Mouse (Mus musculus): ENCODE results near the gene Olfr237-ps1. TPM values are rescaled to one million over a fixed set of nuclear protein-coding genes. Genes with fewer than 3 reads are reported as not detected.

Gene Olfr237-ps1
- polyA plus RNA-seq, 1 experiment from 2014 or later: not detected

DNA sequence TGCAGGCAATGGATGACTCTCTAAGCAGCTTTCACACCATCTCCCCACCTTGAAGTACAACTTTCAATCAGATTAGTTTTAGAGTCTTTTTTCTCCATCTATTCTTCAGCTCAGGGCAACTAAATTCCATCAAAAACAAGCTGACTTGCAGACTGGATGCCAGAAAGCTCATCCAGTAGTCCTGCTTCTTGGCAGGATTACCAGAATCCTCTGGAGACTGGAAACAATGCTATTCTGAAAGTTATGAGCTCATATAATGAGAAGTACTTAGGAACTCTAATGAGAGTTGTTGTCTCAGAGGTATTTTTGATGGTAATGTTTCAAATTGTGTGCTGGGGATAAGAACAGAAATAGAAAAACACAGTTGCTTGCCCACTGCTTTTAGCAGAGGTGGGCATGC, 50.4 kb downstream of the Olfr237-ps1 start, which contains the start of gene Olfr435:
Gene Olfr435 (plus strand): TSS at position 366 of the 400 bp plus-strand sequence.
- Histone ChIP-seq H3K4me2 (ENCODE audit: low read depth, low read length) (no peak within 1 kb of the TSS), H3K4me3 (ENCODE audit: low read depth, low read length) (no peak within 1 kb of the TSS), H3K9me3 (replicated peaks; ENCODE audit: control insufficient read depth, low read length) (no peaks in the 10 kb centered on the region), H3K36me3 (ENCODE audit: control insufficient read depth, insufficient read depth) (no peaks in the 10 kb centered on the region), H3K27ac (ENCODE audit: low read length) (no peak within 1 kb of the TSS), H3K27me3 (ENCODE audit: control insufficient read depth, insufficient read depth, low read depth, low read length) (no peaks in the 10 kb centered on the region), H3K9ac (ENCODE audit: low read depth, low read length) (no peak within 1 kb of the TSS), H3K4me1 (ENCODE audit: control insufficient read depth, low read depth, low read length) (no peaks in the 10 kb centered on the region)
- ATAC-seq (ENCODE audit: low read depth): no peak

DNA sequence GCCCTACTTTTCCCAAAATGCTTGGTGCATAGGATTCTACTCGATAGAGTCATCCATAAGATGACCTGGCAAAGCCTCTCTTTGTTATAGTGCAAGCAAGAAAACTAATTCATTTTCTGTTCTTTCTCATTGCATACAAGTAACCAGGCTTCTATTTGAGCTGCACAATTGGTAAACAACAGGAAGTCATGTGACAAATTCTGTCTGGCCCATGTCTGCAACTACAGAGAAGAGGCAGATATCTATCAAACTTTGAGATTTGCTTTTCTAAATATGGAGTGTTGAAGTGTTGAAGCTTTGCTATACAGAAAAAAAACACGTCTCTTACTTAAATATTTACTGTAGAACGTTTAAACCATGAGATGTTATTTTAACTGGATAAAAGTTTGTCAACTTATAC, 51.7 kb downstream of the Olfr237-ps1 start:
- WGBS (ENCODE audit: insufficient replicate concordance): 40% methylated on average over 3 of the region's 3 CpGs
- no peaks in the 10 kb centered on the region for H3K9me3 ChIP-seq (replicated peaks; ENCODE audit: control insufficient read depth, low read length)
- no peaks in the 10 kb centered on the region for H3K4me1 ChIP-seq (ENCODE audit: control insufficient read depth, low read depth, low read length)
- no peaks in the 10 kb centered on the region for H3K27me3 ChIP-seq (ENCODE audit: control insufficient read depth, insufficient read depth, low read depth, low read length)
- H3K27ac ChIP-seq (ENCODE audit: low read length): no peak overlapping the region
- H3K4me2 ChIP-seq (ENCODE audit: low read depth, low read length): no peak overlapping the region
- ATAC-seq (ENCODE audit: low read depth): no peak
- no peak overlapping the region for H3K4me3 ChIP-seq (ENCODE audit: low read depth, low read length)
- H3K9ac ChIP-seq (ENCODE audit: low read depth, low read length): no peak overlapping the region
- no peaks in the 10 kb centered on the region for H3K36me3 ChIP-seq (ENCODE audit: control insufficient read depth, insufficient read depth)

DNA sequence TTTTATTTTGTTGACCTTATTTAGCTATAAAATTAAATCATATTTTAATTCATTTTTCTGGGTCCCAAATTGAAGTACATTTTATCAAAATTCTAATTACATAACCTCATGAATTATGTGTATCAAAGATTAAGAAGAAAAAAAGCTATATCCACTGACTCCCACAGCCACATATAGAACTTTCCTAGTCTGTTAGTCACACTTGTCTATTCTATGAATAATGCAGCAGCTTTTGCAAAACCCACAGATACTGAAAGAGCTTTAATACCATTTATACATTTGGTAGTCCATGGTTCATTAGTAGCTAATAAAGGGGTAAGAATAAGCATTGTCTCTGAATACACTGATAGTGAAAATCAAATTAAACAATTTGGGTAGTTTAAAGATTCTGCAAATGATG, 56.4 kb downstream of the Olfr237-ps1 start:
- no peaks in the 10 kb centered on the region for H3K27me3 ChIP-seq (ENCODE audit: control insufficient read depth, insufficient read depth, low read depth, low read length)
- no peak overlapping the region for H3K4me3 ChIP-seq (ENCODE audit: low read depth, low read length)
- H3K27ac ChIP-seq (ENCODE audit: low read length): no peak overlapping the region
- H3K9me3 ChIP-seq (replicated peaks; ENCODE audit: control insufficient read depth, low read length): no peaks in the 10 kb centered on the region
- ATAC-seq (ENCODE audit: low read depth): no peak
- H3K4me2 ChIP-seq (ENCODE audit: low read depth, low read length): no peak overlapping the region
- H3K36me3 ChIP-seq (ENCODE audit: control insufficient read depth, insufficient read depth): no peaks in the 10 kb centered on the region
- H3K4me1 ChIP-seq (ENCODE audit: control insufficient read depth, low read depth, low read length): no peaks in the 10 kb centered on the region
- no peak overlapping the region for H3K9ac ChIP-seq (ENCODE audit: low read depth, low read length)

- H3K4me1 ChIP-seq (ENCODE audit: control insufficient read depth, low read depth, low read length): no peaks in the 10 kb centered on the region
- no peak overlapping the region for H3K27ac ChIP-seq (ENCODE audit: low read length)
- no peak for ATAC-seq (ENCODE audit: low read depth)
- H3K27me3 ChIP-seq (ENCODE audit: control insufficient read depth, insufficient read depth, low read depth, low read length): no peaks in the 10 kb centered on the region
- no peaks in the 10 kb centered on the region for H3K9me3 ChIP-seq (replicated peaks; ENCODE audit: control insufficient read depth, low read length)
- no peaks in the 10 kb centered on the region for H3K36me3 ChIP-seq (ENCODE audit: control insufficient read depth, insufficient read depth)
- no peak overlapping the region for H3K4me2 ChIP-seq (ENCODE audit: low read depth, low read length)
- H3K9ac ChIP-seq (ENCODE audit: low read depth, low read length): no peak overlapping the region
- 23% methylated on average over 2 of the region's 2 CpGs for WGBS (ENCODE audit: insufficient replicate concordance)
- no peak overlapping the region for H3K4me3 ChIP-seq (ENCODE audit: low read depth, low read length)
Measured at GRCm38 (mm10) chr6:43205355-43205754, 59.0 kb downstream of the Olfr237-ps1 start.

Other genes starting within 250 kb of the Olfr237-ps1 start
- gene Olfr447, start 237.7 kb upstream of the Olfr237-ps1 start, polyA plus RNA-seq (2015; fragmentation: Nextera tagmentation; extraction: Ambion mirVana): not detected in 2 replicates
- not detected in 2 replicates for gene Olfr446, start 225.2 kb upstream of the Olfr237-ps1 start, polyA plus RNA-seq (2015; fragmentation: Nextera tagmentation; extraction: Ambion mirVana)
- gene Olfr444, start 197.5 kb upstream of the Olfr237-ps1 start, polyA plus RNA-seq (2015; fragmentation: Nextera tagmentation; extraction: Ambion mirVana): not detected in 2 replicates
- gene Olfr441, start 40.2 kb upstream of the Olfr237-ps1 start, polyA plus RNA-seq (2015; fragmentation: Nextera tagmentation; extraction: Ambion mirVana): not detected in 2 replicates
- not detected in 2 replicates for gene Olfr437, start 16.7 kb downstream of the Olfr237-ps1 start, polyA plus RNA-seq (2015; fragmentation: Nextera tagmentation; extraction: Ambion mirVana)
- gene Olfr13, start 25.6 kb downstream of the Olfr237-ps1 start, polyA plus RNA-seq (2015; fragmentation: Nextera tagmentation; extraction: Ambion mirVana): not detected in 2 replicates
- gene Olfr435, start 50.6 kb downstream of the Olfr237-ps1 start, polyA plus RNA-seq (2015; fragmentation: Nextera tagmentation; extraction: Ambion mirVana): not detected in 2 replicates
- not detected in 2 replicates for gene Olfr434, start 66.5 kb downstream of the Olfr237-ps1 start, polyA plus RNA-seq (2015; fragmentation: Nextera tagmentation; extraction: Ambion mirVana)
- not detected in 2 replicates for gene Olfr47, start 85.0 kb downstream of the Olfr237-ps1 start, polyA plus RNA-seq (2015; fragmentation: Nextera tagmentation; extraction: Ambion mirVana)
- gene Arhgef5, start 119.0 kb downstream of the Olfr237-ps1 start, polyA plus RNA-seq (2015; fragmentation: Nextera tagmentation; extraction: Ambion mirVana): 1.9 and 3.2 TPM in 2 replicates
- gene Nobox, start 163.0 kb downstream of the Olfr237-ps1 start, polyA plus RNA-seq (2015; fragmentation: Nextera tagmentation; extraction: Ambion mirVana): not detected in 2 replicates

All from liver, embryonic 16.5 days (tissue).